16 mouse cellular contexts compared by ENCODE assay signal in genomic region chr4:115264687-115265569, GRCm38 (mm10). TPM values are rescaled to one million over a fixed set of nuclear protein-coding genes. Genes with fewer than 3 reads are reported as not detected.
DNase-seq lines count a peak whose midpoint lies in the region; ATAC-seq and TF ChIP-seq lines count a peak whose summit lies in the region.
"Not testable (repeated sequence)": the region's sequence is repeated elsewhere in the genome, so short reads cannot be mapped to it uniquely, and the experiment has no call there.
"Had no signal": no experiment of that assay in that cellular context is flagged by ENCODE, and none has a peak within 500 bp of the region (broad histone marks: within the 10 kb centered on the region; RNA-seq: fewer than 3 reads in every experiment).

No protein-coding gene starts in this region.

- H3K9me3 ChIP-seq in intestine, embryonic 15.5 days; intestine, postnatal 0 days (ENCODE audit: control insufficient read depth); kidney, embryonic 16.5 days (ENCODE audit: low read length); liver, postnatal 0 days (ENCODE audit: low read length); stomach, postnatal 0 days (ENCODE audit: control insufficient read depth, low read length): not testable (repeated sequence)

- TF ChIP-seq POLR2A in kidney, adult 2 months (IDR thresholded peaks at IDR 0.05; ENCODE audit: low read depth, low read length), result not testable (repeated sequence)

- not testable (repeated sequence) for H3K27me3 ChIP-seq in intestine, embryonic 15.5 days (replicated peaks); intestine, postnatal 0 days (replicated peaks; ENCODE audit: control insufficient read depth, insufficient read depth, low read length); kidney, adult 2 months (replicated peaks; ENCODE audit: control insufficient read depth, insufficient read depth, low read length); kidney, embryonic 16.5 days (ENCODE audit: insufficient read depth, low read length); liver, postnatal 0 days (ENCODE audit: insufficient read depth, low read length); stomach, postnatal 0 days (ENCODE audit: control insufficient read depth, insufficient read depth, low read length)

- H3K9ac ChIP-seq in intestine, embryonic 15.5 days; intestine, postnatal 0 days (ENCODE audit: low read depth, low read length); kidney, embryonic 16.5 days (replicated peaks; ENCODE audit: low read length); liver, postnatal 0 days (replicated peaks); stomach, postnatal 0 days (ENCODE audit: low read length): not testable (repeated sequence)

- TF ChIP-seq CTCF in intestine, postnatal 0 days (IDR thresholded peaks at IDR 0.05; ENCODE audit: low read depth); kidney, adult 2 months (conservative IDR thresholded peaks at IDR 0.05; ENCODE audit: insufficient read depth, insufficient read length, low read depth, low read length); liver, postnatal 0 days (IDR thresholded peaks at IDR 0.05; ENCODE audit: low read depth); stomach, postnatal 0 days (IDR thresholded peaks at IDR 0.05; ENCODE audit: low read depth): not testable (repeated sequence)

- ATAC-seq in intestine, embryonic 15.5 days, result peak; percentile 92
- ATAC-seq in intestine, postnatal 0 days, result peak; percentile 95
- ATAC-seq in kidney, embryonic 16.5 days (ENCODE audit: low FRiP score, low TSS enrichment), result 0 out of 2 replicates have a peak, but pooled peaks have one; percentile 67
- peak; percentile 57; the same call in 1 of the 2 replicates for ATAC-seq in liver, postnatal 0 days
- ATAC-seq in stomach, postnatal 0 days (ENCODE audit: low FRiP score, low TSS enrichment), result peak; percentile 88

- H3K4me2 ChIP-seq in intestine, embryonic 15.5 days (replicated peaks); intestine, postnatal 0 days (replicated peaks; ENCODE audit: low read depth); kidney, embryonic 16.5 days (replicated peaks; ENCODE audit: low read depth, low read length); liver, postnatal 0 days (ENCODE audit: low read depth, low read length); stomach, postnatal 0 days (replicated peaks; ENCODE audit: low read depth): not testable (repeated sequence)

- not testable (repeated sequence) for TF ChIP-seq EP300 in liver, postnatal 0 days (IDR thresholded peaks at IDR 0.05; ENCODE audit: low read depth); stomach, postnatal 0 days (optimal IDR thresholded peaks at IDR 0.05)

- not testable (repeated sequence) for H3K4me1 ChIP-seq in intestine, embryonic 15.5 days (replicated peaks); intestine, postnatal 0 days (replicated peaks; ENCODE audit: control insufficient read depth, insufficient read depth, low read length); kidney, adult 2 months (ENCODE audit: control insufficient read depth, insufficient read depth, low read length); kidney, embryonic 16.5 days (ENCODE audit: insufficient read depth, low read length); liver, postnatal 0 days (ENCODE audit: insufficient read depth); stomach, postnatal 0 days (replicated peaks; ENCODE audit: control insufficient read depth, insufficient read depth)

- 77% methylated on average over 3 of the region's 4 CpGs for WGBS in intestine, embryonic 15.5 days
- WGBS in intestine, postnatal 0 days, result 67% methylated on average over 3 of the region's 4 CpGs
- 79% methylated on average over 3 of the region's 4 CpGs for WGBS in kidney, adult 2 months
- 84% methylated on average over 3 of the region's 4 CpGs for WGBS in kidney, embryonic 16.5 days
- 83% methylated on average over 3 of the region's 4 CpGs for WGBS in liver, postnatal 0 days (ENCODE audit: insufficient replicate concordance)
- WGBS in stomach, postnatal 0 days, result 78% methylated on average over 3 of the region's 4 CpGs

- not testable (repeated sequence) for H3K36me3 ChIP-seq in intestine, embryonic 15.5 days; intestine, postnatal 0 days (ENCODE audit: control insufficient read depth, insufficient read depth); kidney, adult 2 months (ENCODE audit: control insufficient read depth, insufficient read depth, low read length); kidney, embryonic 16.5 days (ENCODE audit: insufficient read depth, low read length); liver, postnatal 0 days (replicated peaks; ENCODE audit: insufficient read depth, low read length); stomach, postnatal 0 days (ENCODE audit: control insufficient read depth, insufficient read depth, low read length)

- not testable (repeated sequence) for H3K4me3 ChIP-seq in intestine, embryonic 15.5 days (replicated peaks); intestine, postnatal 0 days (ENCODE audit: low read depth, low read length); kidney, adult 2 months (ENCODE audit: insufficient read depth, low read depth, low read length); kidney, embryonic 16.5 days (ENCODE audit: low read length); liver, postnatal 0 days (ENCODE audit: low read depth, low read length); stomach, postnatal 0 days (ENCODE audit: low read depth, low read length)

- not testable (repeated sequence) for H3K27ac ChIP-seq in intestine, embryonic 15.5 days; intestine, postnatal 0 days (ENCODE audit: low read depth, low read length); kidney, adult 2 months (ENCODE audit: insufficient read depth, low read depth, low read length); kidney, embryonic 16.5 days (ENCODE audit: low read length); liver, postnatal 0 days (ENCODE audit: low read depth); stomach, postnatal 0 days (replicated peaks)

- peak; percentile 49 for DNase-seq in kidney, adult 2 months
- DNase-seq in kidney, adult 9 months, result peak; percentile 70
- DNase-seq in liver, postnatal 0 days; stomach, postnatal 0 days (ENCODE audit: low spot score): not testable (repeated sequence)

RNA-seq across cellular contexts. Expression of gene Cyp4a29, which starts 23.0 kb away (rescaled TPM):
- not detected in 2 replicates for polyA plus RNA-seq in intestine, embryonic 15.5 days (2015; fragmentation: Nextera tagmentation; extraction: Ambion mirVana)
- not detected in 2 replicates for polyA plus RNA-seq in intestine, postnatal 0 days (2015; fragmentation: Nextera tagmentation; extraction: Ambion mirVana)
- not detected in 2 replicates for polyA plus RNA-seq in kidney, adult 2 months (2012; rRNA removed)
- not detected in 2 replicates for polyA plus RNA-seq in kidney, embryonic 16.5 days (2015; fragmentation: Nextera tagmentation; extraction: Ambion mirVana)
- polyA plus RNA-seq in liver, postnatal 0 days (2015; fragmentation: Nextera tagmentation; extraction: Ambion mirVana), result not detected in 2 replicates
- 0.06 and 0.13 TPM in 2 replicates for polyA plus RNA-seq in stomach, postnatal 0 days (2015; fragmentation: Nextera tagmentation; extraction: Ambion mirVana)
- polyA plus RNA-seq: activated CD4-positive, CD25-positive, alpha-beta regulatory T cell, adult 4 months; C2C12; cerebellum, adult 2 months; cortical plate, adult 2 months; embryonic facial prominence, embryonic 10.5 days; embryonic facial prominence, embryonic 12.5 days; forebrain, embryonic 11.5 days; forebrain, embryonic 13.5 days; forebrain, embryonic 15.5 days had no signal

RNA-seq across cellular contexts. Expression of gene Cyp4a12a, which starts 33.9 kb away (rescaled TPM):
- 0.08 TPM in 1 of 2 replicates, not detected in the other for polyA plus RNA-seq in intestine, embryonic 15.5 days (2015; fragmentation: Nextera tagmentation; extraction: Ambion mirVana)
- polyA plus RNA-seq in intestine, postnatal 0 days (2015; fragmentation: Nextera tagmentation; extraction: Ambion mirVana), result 0.52 and 0.58 TPM in 2 replicates
- 6.4 and 7.6 TPM in 2 replicates for polyA plus RNA-seq in kidney, adult 2 months (2012; rRNA removed)
- polyA plus RNA-seq in kidney, embryonic 16.5 days (2015; fragmentation: Nextera tagmentation; extraction: Ambion mirVana), result 0.12 and 0.29 TPM in 2 replicates
- 5.6 and 7.6 TPM in 2 replicates for polyA plus RNA-seq in liver, postnatal 0 days (2015; fragmentation: Nextera tagmentation; extraction: Ambion mirVana)
- 0.05 TPM in 1 of 2 replicates, not detected in the other for polyA plus RNA-seq in stomach, postnatal 0 days (2015; fragmentation: Nextera tagmentation; extraction: Ambion mirVana)
- polyA plus RNA-seq: activated CD4-positive, CD25-positive, alpha-beta regulatory T cell, adult 4 months; C2C12; cerebellum, adult 2 months; cortical plate, adult 2 months; embryonic facial prominence, embryonic 10.5 days; embryonic facial prominence, embryonic 12.5 days; forebrain, embryonic 11.5 days; forebrain, embryonic 13.5 days; forebrain, embryonic 15.5 days had no signal
